Mouse (Mus musculus): ENCODE measurements at regions not wholly inside any gene's neighbourhood (a gene's known extent, or its start where the extent isn't known, plus 50 kb on each side); places are given as distances from the start of the nearest gene placed in this dataset.

DNA sequence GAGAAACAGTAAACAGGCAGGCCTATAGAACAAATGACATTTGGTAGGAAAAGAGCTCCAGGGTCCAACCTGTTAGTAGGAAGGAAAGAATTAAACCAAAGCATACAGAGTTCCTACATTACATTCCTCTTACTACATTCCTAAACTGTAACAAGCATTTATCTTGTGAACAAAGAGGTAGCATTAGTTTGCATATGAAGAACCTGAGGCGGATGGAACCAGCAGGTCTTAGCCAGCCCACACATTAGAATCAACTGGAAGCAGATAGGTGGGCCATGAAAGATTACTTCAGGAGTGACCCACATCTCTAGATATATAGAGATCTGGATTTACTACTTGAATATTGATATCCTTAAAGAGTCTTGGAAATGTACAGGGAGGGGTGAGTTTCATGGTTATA lies 238.8 kb downstream of the Klf5 start:
- TF ChIP-seq POLR2A (IDR thresholded peaks at IDR 0.05; ENCODE audit: extremely low read depth, insufficient read depth, low read length), result no peak
- no peak for TF ChIP-seq CTCF (IDR thresholded peaks at IDR 0.05; ENCODE audit: extremely low read depth, insufficient read depth, low read length)
